Mouse (Mus musculus) liver, postnatal 0 days (tissue): ENCODE measurements around the gene Gfod1. TPM values are rescaled to one million over a fixed set of nuclear protein-coding genes. Genes with fewer than 3 reads are reported as not detected.

Experiments
- ATAC-seq: fragments of 200-750 bp; cut with Nextera tagmentation; 2 replicates; pipeline ENCODE4 v1.8.0; 2017; ENCODE audit warnings: mild to moderate bottlenecking, moderate library complexity
- DNase-seq: peaks from one replicate; pipeline ENCODE4 v3.0.0-alpha.2; 2016
- H3K27ac ChIP-seq: fragments of 300-500 bp; sonication (generic); 2 replicates; pipeline ENCODE4 v1.5.1; 2014; ENCODE audit warnings: antibody characterized with exemption, moderate library complexity, mild to moderate bottlenecking, low read depth
- H3K27me3 ChIP-seq: fragments of 300-500 bp; sonication (generic); 2 replicates; pipeline ENCODE4 v1.6.1; 2014; ENCODE audit warnings: low read length, control low read depth, mixed read lengths; ENCODE audit not compliant: insufficient read depth
- H3K36me3 ChIP-seq: fragments of 300-500 bp; sonication (generic); replicated peaks from 2 replicates; pipeline ENCODE4 v1.6.1; 2014; ENCODE audit warnings: mild to moderate bottlenecking, control low read depth, low read length, moderate library complexity, mixed read lengths; ENCODE audit not compliant: insufficient read depth
- H3K4me1 ChIP-seq: fragments of 300-500 bp; sonication (generic); 2 replicates; pipeline ENCODE4 v1.6.1; 2014; ENCODE audit warnings: antibody characterized with exemption, mild to moderate bottlenecking, control low read depth; ENCODE audit not compliant: insufficient read depth
- H3K4me2 ChIP-seq: fragments of 300-500 bp; sonication (generic); 2 replicates; pipeline ENCODE4 v1.6.1; 2014; ENCODE audit warnings: low read depth, mild to moderate bottlenecking, low read length, moderate library complexity, mixed read lengths
- H3K4me3 ChIP-seq: fragments of 300-500 bp; sonication (generic); 2 replicates; pipeline ENCODE4 v1.5.1; 2014; ENCODE audit warnings: low read depth, low read length
- H3K9ac ChIP-seq: fragments of 300-500 bp; sonication (generic); replicated peaks from 2 replicates; pipeline ENCODE4 v1.6.1; 2014; ENCODE audit warnings: mild to moderate bottlenecking, moderate library complexity
- H3K9me3 ChIP-seq: fragments of 300-500 bp; sonication (generic); 2 replicates; pipeline ENCODE4 v1.6.1; 2016; ENCODE audit warnings: mild to moderate bottlenecking, control low read depth, low read length, mixed read lengths
- CTCF ChIP-seq: sonication (generic); IDR thresholded peaks from 2 replicates; pipeline ENCODE4 v1.5.1; 2016; ENCODE audit warnings: antibody characterized with exemption, low read depth
- EP300 ChIP-seq: IDR thresholded peaks from 2 replicates; pipeline ENCODE4 v1.6.1; 2016; ENCODE audit warnings: antibody characterized with exemption, low read depth, mild to moderate bottlenecking
- WGBS: fragments of 180-500 bp; shearing (Covaris S2); extraction: QIAGEN DNeasy Blood & Tissue Kit; methylation state at CpG from one replicate; pipeline ENCODE4 v1.1.7; 2014; ENCODE audit not compliant: insufficient replicate concordance; 5-methylcytosine and 5-hydroxymethylcytosine counted together
- polyA plus RNA-seq: library from polyadenylated mRNA; unstranded; fragments of >200 nt; fragmentation: Nextera tagmentation; extraction: Ambion mirVana; gene quantifications from 2 replicates; pipeline ENCODE4 v1.2.1, GENCODE M21; 2015

Gene Gfod1
- polyA plus RNA-seq, 1 experiment from 2014 or later, result 0.81 TPM

GRCm38 (mm10) chr13:43302239-43302638, 1.7 kb downstream of the Gfod1 start:
- 14% methylated on average over 11 of the region's 11 CpGs for WGBS
- H3K36me3 ChIP-seq, result 0 out of 2 replicates have a peak, but pooled peaks cover 3% of the 10 kb centered on the region
- no peak for DNase-seq
- H3K4me3 ChIP-seq, result peak overlapping the region; percentile 76
- ATAC-seq, result no peak
- no peaks in the 10 kb centered on the region for H3K9me3 ChIP-seq
- peaks cover 42% of the 10 kb centered on the region for H3K4me1 ChIP-seq
- H3K9ac ChIP-seq, result peak overlapping the region; percentile 69
- no peak for TF ChIP-seq CTCF
- no peak overlapping the region; the same call in 1 of the 2 replicates for H3K27ac ChIP-seq
- H3K27me3 ChIP-seq, result peaks cover 5% of the 10 kb centered on the region
- H3K4me2 ChIP-seq, result peak overlapping the region; percentile 99

DNA sequence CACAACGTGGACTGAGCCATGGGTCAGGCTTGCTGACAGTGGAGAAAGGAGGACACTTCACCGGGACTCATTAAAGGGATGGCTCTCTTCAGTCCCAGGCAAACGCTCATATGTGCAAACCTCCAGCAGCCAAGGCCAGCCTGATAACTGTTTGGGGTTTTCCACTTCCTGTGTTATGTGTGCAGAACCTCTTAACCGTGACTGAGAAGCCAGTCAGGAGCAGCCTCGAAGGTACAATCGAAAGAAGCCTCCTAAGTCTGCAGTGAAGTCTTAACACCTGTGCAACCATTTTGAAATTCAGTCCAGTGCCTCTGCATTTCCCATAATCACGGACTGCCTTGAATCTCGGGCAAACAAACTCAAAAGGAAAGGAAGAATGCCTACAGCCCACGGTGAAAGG, 3.1 kb downstream of the Gfod1 start:
- ATAC-seq, result no peak
- H3K4me3 ChIP-seq, result peak overlapping the region; percentile 76

GRCm38 (mm10) chr13:43300366-43300765, 3.6 kb downstream of the Gfod1 start:
- H3K4me1 ChIP-seq, result peaks cover 45% of the 10 kb centered on the region
- peak overlapping the region; percentile 99 for H3K4me2 ChIP-seq
- DNase-seq (no peak), ATAC-seq (no peak)
- peak overlapping the region; percentile 41; the same call in 1 of the 2 replicates for H3K27ac ChIP-seq
- 53% methylated on average over 5 of the region's 5 CpGs for WGBS
- peaks cover 5% of the 10 kb centered on the region for H3K27me3 ChIP-seq
- H3K4me3 ChIP-seq, result peak overlapping the region; percentile 76; the same call in 1 of the 2 replicates
- no peak overlapping the region for H3K9ac ChIP-seq
- 0 out of 2 replicates have a peak, but pooled peaks cover 3% of the 10 kb centered on the region for H3K36me3 ChIP-seq
- H3K9me3 ChIP-seq, result no peaks in the 10 kb centered on the region
- TF ChIP-seq EP300 (no peak), CTCF (no peak)

More for the DNA sequence above, 3.1 kb downstream of the Gfod1 start:
- Histone ChIP-seq H3K4me1 (peaks cover 45% of the 10 kb centered on the region), H3K36me3 (0 out of 2 replicates have a peak, but pooled peaks cover 3% of the 10 kb centered on the region), H3K9me3 (no peaks in the 10 kb centered on the region), H3K27ac (peak overlapping the region; percentile 41), H3K4me2 (peak overlapping the region; percentile 99), H3K27me3 (peaks cover 5% of the 10 kb centered on the region), H3K9ac (no peak overlapping the region)
- 10% methylated on average over 9 of the region's 9 CpGs for WGBS
- no peak for DNase-seq
- TF ChIP-seq CTCF, result no peak
- no peak for TF ChIP-seq EP300

- H3K36me3 ChIP-seq, result 0 out of 2 replicates have a peak, but pooled peaks cover 3% of the 10 kb centered on the region
- H3K27me3 ChIP-seq, result peaks cover 5% of the 10 kb centered on the region
- no peak overlapping the region for H3K27ac ChIP-seq
- no peak for TF ChIP-seq CTCF
- TF ChIP-seq EP300, result no peak
- peaks cover 38% of the 10 kb centered on the region for H3K4me1 ChIP-seq
- ATAC-seq (no peak), DNase-seq (no peak)
- no peak overlapping the region for H3K9ac ChIP-seq
- no peak overlapping the region for H3K4me2 ChIP-seq
- no peaks in the 10 kb centered on the region for H3K9me3 ChIP-seq
- WGBS, result 71% methylated on average over 5 of the region's 5 CpGs
- H3K4me3 ChIP-seq, result no peak overlapping the region
Observed at GRCm38 (mm10) chr13:43299171-43299570, 4.8 kb downstream of the Gfod1 start.

DNA sequence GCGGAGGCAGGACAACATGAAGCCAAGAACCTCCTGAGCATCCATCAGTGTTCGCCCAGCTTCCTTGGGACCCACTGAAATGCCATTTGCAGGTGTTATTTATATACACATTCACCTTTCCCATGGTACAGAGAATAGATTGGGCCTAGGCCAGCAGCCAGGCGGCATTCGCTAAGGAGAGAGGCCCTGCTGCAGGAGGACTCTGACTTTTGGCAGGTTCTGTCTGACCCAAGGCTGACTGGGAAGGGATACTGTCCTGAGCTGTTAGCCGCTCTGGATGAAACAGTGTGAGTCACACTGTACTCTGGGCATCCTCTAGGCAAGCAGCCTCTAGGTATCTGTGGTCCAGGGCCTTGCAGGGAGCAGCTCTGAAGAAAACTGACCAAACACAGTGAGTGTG, 6.4 kb downstream of the Gfod1 start:
- no peak for ATAC-seq
- DNase-seq, result no peak
- Histone ChIP-seq H3K27me3 (peaks cover 5% of the 10 kb centered on the region), H3K36me3 (0 out of 2 replicates have a peak, but pooled peaks cover 3% of the 10 kb centered on the region), H3K4me2 (no peak overlapping the region), H3K9me3 (no peaks in the 10 kb centered on the region), H3K9ac (no peak overlapping the region), H3K4me3 (no peak overlapping the region), H3K4me1 (peaks cover 30% of the 10 kb centered on the region), H3K27ac (no peak overlapping the region)
- TF ChIP-seq CTCF, result no peak
- TF ChIP-seq EP300, result no peak
- 87% methylated on average over 5 of the region's 5 CpGs for WGBS

DNA sequence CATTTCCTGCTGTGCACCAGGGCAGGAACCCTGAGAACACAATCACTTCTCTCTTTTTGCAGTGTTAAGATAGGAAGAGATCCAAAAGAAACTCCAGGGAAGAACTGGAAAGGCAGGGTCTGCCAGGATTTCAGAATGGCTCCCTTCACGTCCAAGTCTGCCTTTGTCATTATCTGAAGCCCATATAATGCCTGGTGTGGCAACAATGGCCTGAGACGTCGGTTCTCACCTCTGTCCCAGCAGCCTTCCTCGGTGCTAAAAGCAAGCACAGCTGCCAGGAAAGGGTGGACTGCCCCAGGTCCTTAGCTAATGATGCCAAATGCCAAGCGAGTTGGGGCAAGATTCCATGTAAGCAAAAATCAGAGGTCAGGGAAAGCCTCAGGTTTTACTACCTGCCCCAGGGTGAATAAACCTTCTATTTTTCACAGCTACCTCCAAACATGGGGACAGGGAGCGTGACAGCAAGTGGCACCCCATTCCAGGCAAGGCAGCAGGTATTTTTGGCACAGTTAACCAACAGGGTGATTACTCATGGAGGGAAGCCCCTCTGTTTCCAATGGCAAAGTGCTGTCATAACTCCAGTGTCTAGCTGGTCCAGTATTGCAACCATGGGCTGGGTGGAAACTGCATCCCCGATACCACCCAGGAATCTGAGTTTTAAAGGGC, 7.7 kb downstream of the Gfod1 start:
- WGBS, result 75% methylated on average over 7 of the region's 7 CpGs
- no peak for TF ChIP-seq EP300
- TF ChIP-seq CTCF, result no peak
- H3K36me3 ChIP-seq, result 0 out of 2 replicates have a peak, but pooled peaks cover 3% of the 10 kb centered on the region

More for the DNA sequence above, 7.7 kb downstream of the Gfod1 start:
- no peaks in the 10 kb centered on the region for H3K9me3 ChIP-seq
- DNase-seq (no peak), ATAC-seq (no peak)
- no peak overlapping the region for H3K4me3 ChIP-seq
- H3K9ac ChIP-seq, result no peak overlapping the region
- peaks cover 17% of the 10 kb centered on the region for H3K4me1 ChIP-seq
- H3K27me3 ChIP-seq, result no peaks in the 10 kb centered on the region
- H3K4me2 ChIP-seq, result peak overlapping the region; percentile 7; the same call in 1 of the 2 replicates
- H3K27ac ChIP-seq, result peak overlapping the region; percentile 44
